Mouse (Mus musculus) heart, adult 8-10 months (tissue): ENCODE measurements around the gene Morc4. TPM values are rescaled to one million over a fixed set of nuclear protein-coding genes. Genes with fewer than 3 reads are reported as not detected.

Experiments
- DNase-seq: peaks from one replicate; pipeline ENCODE4 v3.0.0; 2022; ENCODE audit warnings: low spot score
- total RNA-seq, 4 experiments: library from RNA; stranded (reverse); gene quantifications; 2 replicates each; pipeline ENCODE4 v1.2.4; 2022

Gene Morc4
- total RNA-seq, 4 experiments from 2014 or later: 2.8 to 5.7 (median 3.9) TPM

- DNase-seq: no peak
Observed at GRCm38 (mm10) chrX:139807391-139807790, 64.1 kb downstream of the Morc4 start.

- no peak for DNase-seq
Observed at GRCm38 (mm10) chrX:139805918-139806317, 65.6 kb downstream of the Morc4 start.

- DNase-seq: no peak
Observed at GRCm38 (mm10) chrX:139803028-139803427, 68.4 kb downstream of the Morc4 start.

GRCm38 (mm10) chrX:139800406-139800878, 71.0 kb downstream of the Morc4 start, which contains the start of gene Cldn2:
Gene Cldn2, plus strand, starts transcription at chrX:139800828.
- DNase-seq: no peak

GRCm38 (mm10) chrX:139799953-139800352, 71.5 kb downstream of the Morc4 start:
- no peak for DNase-seq

GRCm38 (mm10) chrX:139797875-139798274, 73.6 kb downstream of the Morc4 start:
- no peak for DNase-seq

- DNase-seq: no peak
Observed at GRCm38 (mm10) chrX:139796037-139796436, 75.4 kb downstream of the Morc4 start.

GRCm38 (mm10) chrX:139794072-139794845, 77.2 kb downstream of the Morc4 start:
- no peak for DNase-seq

- DNase-seq: peak; percentile 2
Observed at GRCm38 (mm10) chrX:139785764-139786163, 85.7 kb downstream of the Morc4 start.

GRCm38 (mm10) chrX:139783045-139783422, 88.4 kb downstream of the Morc4 start:
- DNase-seq: peak; percentile 5

- DNase-seq: no peak
Observed at GRCm38 (mm10) chrX:139782278-139783044, 89.0 kb downstream of the Morc4 start, which contains the start of gene Ripply1. Gene Ripply1, minus strand, starts transcription at chrX:139782353.

- DNase-seq: no peak
Observed at GRCm38 (mm10) chrX:139781563-139781962, 89.9 kb downstream of the Morc4 start.

- DNase-seq: no peak
Observed at GRCm38 (mm10) chrX:139780988-139781387, 90.5 kb downstream of the Morc4 start.

- DNase-seq: no peak
Observed at GRCm38 (mm10) chrX:139779401-139779800, 92.1 kb downstream of the Morc4 start.

- no peak for DNase-seq
Observed at GRCm38 (mm10) chrX:139778886-139779285, 92.6 kb downstream of the Morc4 start.

- DNase-seq: no peak
Observed at GRCm38 (mm10) chrX:139777357-139777756, 94.1 kb downstream of the Morc4 start.

GRCm38 (mm10) chrX:139775084-139775612, 96.3 kb downstream of the Morc4 start:
- no peak for DNase-seq

- peak; percentile 3 for DNase-seq
Observed at GRCm38 (mm10) chrX:139774309-139775083, 97.0 kb downstream of the Morc4 start.
